Mouse (Mus musculus): ENCODE data around the gene Ano1. TPM values are rescaled to one million over a fixed set of nuclear protein-coding genes. Genes with fewer than 3 reads are reported as not detected.
A peak's percentile ranks its signal among the peaks of the same experiment; 100 is the strongest.

The Ano1 gene
- polyA plus RNA-seq (2011; ENCODE audit: insufficient read depth, insufficient read length, low replicate concordance, missing spikeins), result 1.4 and 1.5 TPM in 2 replicates

- WGBS, result 87% methylated on average over 9 of the region's 9 CpGs
- no peaks in the 10 kb centered on the region; the same call in 1 of the 2 replicates for H3K4me1 ChIP-seq (ENCODE audit: control insufficient read depth, insufficient read depth, low read length)
- H3K27ac ChIP-seq (ENCODE audit: control insufficient read depth, insufficient read depth, low read depth, low read length, poor library complexity), result no peak within 1 kb of the TSS
- TF ChIP-seq POLR2A (IDR thresholded peaks at IDR 0.05; ENCODE audit: borderline replicate concordance, control insufficient read depth, low read depth, low read length) (no peak), CTCF (IDR thresholded peaks at IDR 0.05; ENCODE audit: control insufficient read depth, insufficient read depth, low read length) (no peak)
- no peak within 1 kb of the TSS for H3K4me3 ChIP-seq (replicated peaks; ENCODE audit: control insufficient read depth, low read depth, low read length)
Measured at GRCm38 (mm10) chr7:144751833-144752232, at the start of gene Ano1. Gene Ano1 (minus strand): TSS chr7:144751974.

- Histone ChIP-seq H3K4me1 (ENCODE audit: control insufficient read depth, insufficient read depth, low read length) (no peaks in the 10 kb centered on the region), H3K27ac (ENCODE audit: control insufficient read depth, insufficient read depth, low read depth, low read length, poor library complexity) (no peak overlapping the region), H3K4me3 (replicated peaks; ENCODE audit: control insufficient read depth, low read depth, low read length) (no peak overlapping the region)
- TF ChIP-seq POLR2A (IDR thresholded peaks at IDR 0.05; ENCODE audit: borderline replicate concordance, control insufficient read depth, low read depth, low read length) (no peak), CTCF (IDR thresholded peaks at IDR 0.05; ENCODE audit: control insufficient read depth, insufficient read depth, low read length) (0 out of 2 replicates have a peak, but pooled peaks have one; percentile 14)
- 36% methylated on average over 1 of the region's 1 CpGs for WGBS
Measured at GRCm38 (mm10) chr7:144798471-144798870, 46.7 kb upstream of the Ano1 start.

- TF ChIP-seq CTCF (IDR thresholded peaks at IDR 0.05; ENCODE audit: control insufficient read depth, insufficient read depth, low read length) (no peak), POLR2A (IDR thresholded peaks at IDR 0.05; ENCODE audit: borderline replicate concordance, control insufficient read depth, low read depth, low read length) (no peak)
- H3K4me3 ChIP-seq (replicated peaks; ENCODE audit: control insufficient read depth, low read depth, low read length), result no peak overlapping the region
- WGBS, result 81% methylated on average over 17 of the region's 17 CpGs
- no peak overlapping the region for H3K27ac ChIP-seq (ENCODE audit: control insufficient read depth, insufficient read depth, low read depth, low read length, poor library complexity)
- no peaks in the 10 kb centered on the region for H3K4me1 ChIP-seq (ENCODE audit: control insufficient read depth, insufficient read depth, low read length)
Measured at GRCm38 (mm10) chr7:144796986-144797735, 45.4 kb upstream of the Ano1 start.

GRCm38 (mm10) chr7:144795976-144796474, 44.3 kb upstream of the Ano1 start:
- TF ChIP-seq CTCF (IDR thresholded peaks at IDR 0.05; ENCODE audit: control insufficient read depth, insufficient read depth, low read length) (no peak), POLR2A (IDR thresholded peaks at IDR 0.05; ENCODE audit: borderline replicate concordance, control insufficient read depth, low read depth, low read length) (no peak)
- H3K4me3 ChIP-seq (replicated peaks; ENCODE audit: control insufficient read depth, low read depth, low read length), result no peak overlapping the region
- no peaks in the 10 kb centered on the region for H3K4me1 ChIP-seq (ENCODE audit: control insufficient read depth, insufficient read depth, low read length)
- H3K27ac ChIP-seq (ENCODE audit: control insufficient read depth, insufficient read depth, low read depth, low read length, poor library complexity), result no peak overlapping the region
- 76% methylated on average over 9 of the region's 9 CpGs for WGBS

- Histone ChIP-seq H3K27ac (ENCODE audit: control insufficient read depth, insufficient read depth, low read depth, low read length, poor library complexity) (no peak overlapping the region), H3K4me1 (ENCODE audit: control insufficient read depth, insufficient read depth, low read length) (no peaks in the 10 kb centered on the region), H3K4me3 (replicated peaks; ENCODE audit: control insufficient read depth, low read depth, low read length) (no peak overlapping the region)
- TF ChIP-seq CTCF (IDR thresholded peaks at IDR 0.05; ENCODE audit: control insufficient read depth, insufficient read depth, low read length) (no peak), POLR2A (IDR thresholded peaks at IDR 0.05; ENCODE audit: borderline replicate concordance, control insufficient read depth, low read depth, low read length) (no peak)
- WGBS, result 74% methylated on average over 10 of the region's 10 CpGs
Measured at GRCm38 (mm10) chr7:144793296-144793695, 41.5 kb upstream of the Ano1 start.

GRCm38 (mm10) chr7:144791426-144791825, 39.7 kb upstream of the Ano1 start:
- WGBS, result 81% methylated on average over 7 of the region's 7 CpGs
- H3K4me1 ChIP-seq (ENCODE audit: control insufficient read depth, insufficient read depth, low read length), result no peaks in the 10 kb centered on the region
- TF ChIP-seq POLR2A (IDR thresholded peaks at IDR 0.05; ENCODE audit: borderline replicate concordance, control insufficient read depth, low read depth, low read length), result no peak
- no peak overlapping the region for H3K27ac ChIP-seq (ENCODE audit: control insufficient read depth, insufficient read depth, low read depth, low read length, poor library complexity)
- no peak overlapping the region for H3K4me3 ChIP-seq (replicated peaks; ENCODE audit: control insufficient read depth, low read depth, low read length)

GRCm38 (mm10) chr7:144789601-144790556, 38.1 kb upstream of the Ano1 start:
- WGBS, result 72% methylated on average over 36 of the region's 36 CpGs
- H3K4me1 ChIP-seq (ENCODE audit: control insufficient read depth, insufficient read depth, low read length), result no peaks in the 10 kb centered on the region
- no peak overlapping the region for H3K27ac ChIP-seq (ENCODE audit: control insufficient read depth, insufficient read depth, low read depth, low read length, poor library complexity)
- TF ChIP-seq POLR2A (IDR thresholded peaks at IDR 0.05; ENCODE audit: borderline replicate concordance, control insufficient read depth, low read depth, low read length) (no peak), CTCF (IDR thresholded peaks at IDR 0.05; ENCODE audit: control insufficient read depth, insufficient read depth, low read length) (0 out of 2 replicates have a peak, but pooled peaks have one; percentile 13)
- no peak overlapping the region for H3K4me3 ChIP-seq (replicated peaks; ENCODE audit: control insufficient read depth, low read depth, low read length)

- Histone ChIP-seq H3K4me1 (ENCODE audit: control insufficient read depth, insufficient read depth, low read length) (no peaks in the 10 kb centered on the region), H3K27ac (ENCODE audit: control insufficient read depth, insufficient read depth, low read depth, low read length, poor library complexity) (no peak overlapping the region), H3K4me3 (replicated peaks; ENCODE audit: control insufficient read depth, low read depth, low read length) (no peak overlapping the region)
- TF ChIP-seq POLR2A (IDR thresholded peaks at IDR 0.05; ENCODE audit: borderline replicate concordance, control insufficient read depth, low read depth, low read length) (no peak), CTCF (IDR thresholded peaks at IDR 0.05; ENCODE audit: control insufficient read depth, insufficient read depth, low read length) (no peak)
- 22% methylated on average over 4 of the region's 4 CpGs for WGBS
Measured at GRCm38 (mm10) chr7:144788631-144789030, 36.9 kb upstream of the Ano1 start.

Data from bone marrow, adult 2 months (tissue).